Mouse (Mus musculus) kidney, embryonic 14.5 days (tissue): ENCODE measurements around the gene Slc7a7. TPM values are rescaled to one million over a fixed set of nuclear protein-coding genes. Genes with fewer than 3 reads are reported as not detected.

Experiments used
- ATAC-seq: fragments of 200-750 bp; cut with Nextera tagmentation; 2 replicates; pipeline ENCODE4 v1.8.0; 2017; ENCODE audit warnings: moderate number of reproducible peaks, mild to moderate bottlenecking, moderate TSS enrichment, moderate library complexity; ENCODE audit not compliant: low FRiP score, low TSS enrichment
- H3K27ac ChIP-seq: fragments of 300-500 bp; sonication (generic); 2 replicates; pipeline ENCODE4 v1.5.1; 2014; ENCODE audit warnings: low read depth, mild to moderate bottlenecking, low read length, moderate library complexity, mixed read lengths
- H3K27me3 ChIP-seq: fragments of 300-500 bp; sonication (generic); 2 replicates; pipeline ENCODE4 v1.6.1; 2014; ENCODE audit warnings: mild to moderate bottlenecking, low read length; ENCODE audit not compliant: control insufficient read depth, insufficient read depth
- H3K36me3 ChIP-seq: fragments of 300-500 bp; sonication (generic); 2 replicates; pipeline ENCODE4 v1.6.1; 2014; ENCODE audit warnings: low read length, mixed read lengths; ENCODE audit not compliant: control insufficient read depth, insufficient read depth
- H3K4me1 ChIP-seq: fragments of 300-500 bp; sonication (generic); 2 replicates; pipeline ENCODE4 v1.6.1; 2014; ENCODE audit warnings: low read length, mixed read lengths; ENCODE audit not compliant: control insufficient read depth, insufficient read depth
- H3K4me2 ChIP-seq: fragments of 300-500 bp; sonication (generic); replicated peaks from 2 replicates; pipeline ENCODE4 v1.6.1; 2014; ENCODE audit warnings: low read depth, mild to moderate bottlenecking, low read length
- H3K4me3 ChIP-seq: fragments of 300-500 bp; sonication (generic); 2 replicates; pipeline ENCODE4 v1.5.1; 2014; ENCODE audit warnings: mild to moderate bottlenecking, low read length
- H3K9ac ChIP-seq: fragments of 300-500 bp; sonication (generic); 2 replicates; pipeline ENCODE4 v1.6.1; 2014; ENCODE audit warnings: low read depth, mild to moderate bottlenecking, low read length, moderate library complexity
- H3K9me3 ChIP-seq: fragments of 300-500 bp; sonication (generic); 2 replicates; pipeline ENCODE4 v1.6.1; 2016; ENCODE audit warnings: low read length; ENCODE audit not compliant: control insufficient read depth
- WGBS: fragments of 180-500 bp; shearing (Covaris S2); extraction: QIAGEN DNeasy Blood & Tissue Kit; methylation state at CpG from one replicate; pipeline ENCODE4 v1.1.7; 2014; 5-methylcytosine and 5-hydroxymethylcytosine counted together
- polyA plus RNA-seq: library from polyadenylated mRNA; unstranded; fragments of >200 nt; fragmentation: Nextera tagmentation; extraction: Ambion mirVana; gene quantifications from 2 replicates; pipeline ENCODE4 v1.2.1, GENCODE M21; 2014

The Slc7a7 gene
- polyA plus RNA-seq, 1 experiment from 2014 or later, result 9.6 TPM

GRCm38 (mm10) chr14:54445476-54445875, 27.9 kb upstream of the Slc7a7 start:
- H3K27me3 ChIP-seq, result no peaks in the 10 kb centered on the region
- ATAC-seq, result no peak
- H3K36me3 ChIP-seq, result peaks cover 15% of the 10 kb centered on the region
- H3K4me3 ChIP-seq, result no peak overlapping the region
- no peaks in the 10 kb centered on the region for H3K4me1 ChIP-seq
- H3K27ac ChIP-seq, result no peak overlapping the region
- 69% methylated on average over 3 of the region's 3 CpGs for WGBS
- no peaks in the 10 kb centered on the region for H3K9me3 ChIP-seq
- no peak overlapping the region for H3K9ac ChIP-seq
- H3K4me2 ChIP-seq, result no peak overlapping the region

GRCm38 (mm10) chr14:54443712-54444618, 26.4 kb upstream of the Slc7a7 start:
- no peaks in the 10 kb centered on the region for H3K27me3 ChIP-seq
- 57% methylated on average over 15 of the region's 15 CpGs for WGBS
- H3K9ac ChIP-seq, result no peak overlapping the region
- ATAC-seq, result no peak
- peak overlapping the region; percentile 44; the same call in 1 of the 2 replicates for H3K27ac ChIP-seq
- H3K4me3 ChIP-seq, result no peak overlapping the region
- H3K4me2 ChIP-seq, result no peak overlapping the region
- H3K4me1 ChIP-seq, result no peaks in the 10 kb centered on the region
- no peaks in the 10 kb centered on the region for H3K9me3 ChIP-seq
- peaks cover 30% of the 10 kb centered on the region for H3K36me3 ChIP-seq

DNA sequence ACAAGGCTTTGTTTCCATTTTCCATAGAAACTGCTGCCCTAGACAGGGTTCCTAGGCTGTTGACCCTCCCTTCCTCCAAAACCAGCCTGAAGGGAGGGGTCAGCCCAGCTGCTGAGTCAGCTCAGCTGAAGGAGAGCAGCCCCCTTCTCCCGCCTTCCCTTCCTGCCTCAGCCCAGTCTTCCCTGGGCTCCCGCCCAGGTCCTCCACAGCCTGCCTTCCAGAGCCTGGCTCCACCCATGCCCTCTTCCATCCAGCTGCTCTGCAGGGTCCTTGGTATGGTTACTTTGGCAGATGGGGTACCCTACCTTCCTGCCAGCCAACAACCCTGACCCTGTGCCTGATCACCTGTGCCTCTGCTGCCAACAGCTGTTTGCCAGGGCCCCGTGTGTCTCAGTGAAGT, 25.6 kb upstream of the Slc7a7 start:
- peak overlapping the region; percentile 44; the same call in 1 of the 2 replicates for H3K27ac ChIP-seq
- H3K36me3 ChIP-seq, result peaks cover 38% of the 10 kb centered on the region
- H3K9me3 ChIP-seq, result no peaks in the 10 kb centered on the region
- no peaks in the 10 kb centered on the region for H3K4me1 ChIP-seq
- peak; percentile 76 for ATAC-seq
- 25% methylated on average over 3 of the region's 3 CpGs for WGBS
- no peaks in the 10 kb centered on the region for H3K27me3 ChIP-seq
- no peak overlapping the region for H3K4me2 ChIP-seq
- no peak overlapping the region for H3K4me3 ChIP-seq
- H3K9ac ChIP-seq, result no peak overlapping the region

DNA sequence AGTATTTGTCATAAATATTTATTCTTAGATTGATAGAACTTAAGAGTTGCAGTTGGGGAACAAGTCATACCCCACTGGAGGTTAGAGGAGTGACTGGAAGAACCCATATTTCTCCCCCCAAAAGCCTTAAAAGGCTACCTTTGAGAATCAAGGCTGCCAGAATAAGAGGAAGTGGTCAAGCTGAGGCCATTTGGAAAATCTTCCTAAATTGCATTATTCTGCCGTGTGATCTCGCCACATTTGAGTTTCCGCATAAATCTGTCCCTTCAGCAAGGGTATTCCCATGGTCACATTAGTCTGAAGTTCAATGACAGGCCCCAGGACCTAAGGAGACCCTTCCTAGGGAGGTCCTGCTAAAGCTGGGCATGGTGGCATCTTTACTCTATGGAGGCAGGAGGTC, 25.0 kb upstream of the Slc7a7 start:
- Histone ChIP-seq H3K27me3 (no peaks in the 10 kb centered on the region), H3K27ac (no peak overlapping the region), H3K4me3 (no peak overlapping the region), H3K9ac (no peak overlapping the region), H3K4me1 (no peaks in the 10 kb centered on the region), H3K36me3 (peaks cover 42% of the 10 kb centered on the region), H3K9me3 (no peaks in the 10 kb centered on the region), H3K4me2 (no peak overlapping the region)
- 83% methylated on average over 3 of the region's 3 CpGs for WGBS
- ATAC-seq, result no peak

- no peak for ATAC-seq
- Histone ChIP-seq H3K4me3 (no peak overlapping the region), H3K9me3 (no peaks in the 10 kb centered on the region), H3K36me3 (peaks cover 54% of the 10 kb centered on the region), H3K27me3 (no peaks in the 10 kb centered on the region), H3K9ac (no peak overlapping the region), H3K4me1 (no peaks in the 10 kb centered on the region), H3K27ac (no peak overlapping the region), H3K4me2 (no peak overlapping the region)
- WGBS, result 82% methylated on average over 4 of the region's 4 CpGs
Measured at GRCm38 (mm10) chr14:54441365-54441764, 23.8 kb upstream of the Slc7a7 start.

DNA sequence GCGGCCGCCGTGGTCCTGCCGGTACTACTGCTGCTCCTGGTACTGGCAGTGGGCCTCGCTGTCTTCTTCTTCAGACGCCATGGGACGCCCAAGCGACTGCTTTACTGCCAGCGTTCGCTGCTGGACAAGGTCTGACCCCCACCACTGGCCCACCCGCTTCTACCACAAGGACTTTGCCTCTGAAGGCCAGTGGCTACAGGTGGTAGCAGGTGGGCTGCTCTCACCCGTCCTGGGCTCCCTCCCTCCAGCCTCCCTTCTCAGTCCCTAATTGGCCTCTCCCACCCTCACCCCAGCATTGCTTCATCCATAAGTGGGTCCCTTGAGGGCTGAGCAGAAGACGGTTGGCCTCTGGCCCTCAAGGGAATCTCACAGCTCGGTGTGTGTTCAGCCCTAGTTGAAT, 23.0 kb upstream of the Slc7a7 start:
- Histone ChIP-seq H3K9me3 (no peaks in the 10 kb centered on the region), H3K9ac (no peak overlapping the region), H3K4me2 (no peak overlapping the region), H3K27me3 (no peaks in the 10 kb centered on the region), H3K4me1 (no peaks in the 10 kb centered on the region), H3K27ac (no peak overlapping the region), H3K36me3 (peaks cover 62% of the 10 kb centered on the region), H3K4me3 (no peak overlapping the region)
- ATAC-seq, result no peak
- WGBS, result 91% methylated on average over 14 of the region's 14 CpGs

GRCm38 (mm10) chr14:54439610-54440009, 22.0 kb upstream of the Slc7a7 start:
- Histone ChIP-seq H3K4me3 (no peak overlapping the region), H3K36me3 (peaks cover 64% of the 10 kb centered on the region), H3K9ac (no peak overlapping the region), H3K27me3 (no peaks in the 10 kb centered on the region), H3K4me1 (no peaks in the 10 kb centered on the region; the same call in 1 of the 2 replicates), H3K27ac (no peak overlapping the region), H3K9me3 (no peaks in the 10 kb centered on the region), H3K4me2 (no peak overlapping the region)
- 60% methylated on average over 7 of the region's 7 CpGs for WGBS
- ATAC-seq, result no peak

- 85% methylated on average over 12 of the region's 12 CpGs for WGBS
- no peak overlapping the region for H3K9ac ChIP-seq
- H3K9me3 ChIP-seq, result no peaks in the 10 kb centered on the region
- ATAC-seq, result no peak
- H3K4me1 ChIP-seq, result peaks cover 4% of the 10 kb centered on the region
- H3K27ac ChIP-seq, result no peak overlapping the region
- no peak overlapping the region for H3K4me2 ChIP-seq
- no peak overlapping the region for H3K4me3 ChIP-seq
- no peaks in the 10 kb centered on the region for H3K27me3 ChIP-seq
- peaks cover 64% of the 10 kb centered on the region for H3K36me3 ChIP-seq
Measured at GRCm38 (mm10) chr14:54439155-54439554, 21.6 kb upstream of the Slc7a7 start.

- 87% methylated on average over 11 of the region's 11 CpGs for WGBS
- Histone ChIP-seq H3K4me3 (no peak overlapping the region), H3K9me3 (no peaks in the 10 kb centered on the region), H3K27me3 (no peaks in the 10 kb centered on the region), H3K27ac (no peak overlapping the region), H3K4me2 (no peak overlapping the region), H3K4me1 (peaks cover 24% of the 10 kb centered on the region), H3K9ac (no peak overlapping the region), H3K36me3 (peaks cover 48% of the 10 kb centered on the region)
- no peak for ATAC-seq
Measured at GRCm38 (mm10) chr14:54435194-54435918, 17.8 kb upstream of the Slc7a7 start.
